Mouse (Mus musculus) urinary bladder, postnatal 25 days (tissue): ENCODE measurements around the gene Zfp850.
"Not testable (repeated sequence)": the region's sequence is repeated elsewhere in the genome, so short reads cannot be mapped to it uniquely, and the experiment has no call there.

Experiments
- DNase-seq: peaks from one replicate; pipeline ENCODE4 v3.0.0; 2022; ENCODE audit warnings: low spot score

Zfp850 gene

DNA sequence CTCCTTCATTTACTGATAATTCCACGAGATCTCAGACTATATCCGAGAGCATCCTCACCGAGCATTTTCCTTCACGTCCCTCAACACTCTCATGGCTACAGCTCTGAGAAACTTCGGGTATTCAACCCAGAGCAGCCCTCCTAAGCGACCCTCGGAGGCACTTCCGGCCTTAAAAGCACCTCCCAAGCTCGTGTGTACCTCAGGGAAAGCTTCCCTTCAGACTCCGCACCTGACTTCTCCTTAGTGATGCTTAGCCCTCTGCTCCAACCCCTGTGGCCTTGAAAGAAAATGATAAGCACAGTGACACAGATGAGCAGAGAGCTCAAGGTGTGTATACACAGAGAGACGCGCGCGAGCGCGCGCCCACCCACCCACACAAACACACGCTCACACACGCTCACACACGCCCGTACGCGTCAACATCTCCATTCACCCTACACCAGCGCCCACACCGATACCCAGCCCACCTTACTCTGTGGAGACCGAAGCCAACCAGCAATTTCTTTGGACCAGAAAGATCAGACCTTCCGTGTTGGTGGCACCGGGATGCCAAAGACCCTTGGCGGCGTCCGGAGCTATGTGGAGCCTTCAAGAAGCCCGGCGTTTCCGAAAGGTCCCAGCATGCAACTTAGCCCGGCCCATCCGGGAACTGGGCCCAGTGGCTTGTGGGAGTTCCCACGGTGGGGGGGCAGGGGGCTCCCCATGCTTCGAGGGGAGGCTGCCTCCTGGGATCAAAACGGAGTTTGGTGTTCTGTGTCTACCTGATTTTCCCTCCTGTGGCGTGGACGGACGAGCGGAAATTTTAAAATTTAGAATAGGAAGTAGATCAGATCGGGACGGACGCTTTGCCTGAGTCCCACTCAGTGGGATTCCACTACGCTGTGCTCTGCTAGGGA, at the start of gene Zfp850:
Gene Zfp850 (minus strand): TSS at position 567 of the 896 bp plus-strand sequence.
- DNase-seq, result peak; percentile 76

GRCm38 (mm10) chr7:28059972-28060371, 46.1 kb upstream of the Zfp850 start:
- no peak for DNase-seq

DNA sequence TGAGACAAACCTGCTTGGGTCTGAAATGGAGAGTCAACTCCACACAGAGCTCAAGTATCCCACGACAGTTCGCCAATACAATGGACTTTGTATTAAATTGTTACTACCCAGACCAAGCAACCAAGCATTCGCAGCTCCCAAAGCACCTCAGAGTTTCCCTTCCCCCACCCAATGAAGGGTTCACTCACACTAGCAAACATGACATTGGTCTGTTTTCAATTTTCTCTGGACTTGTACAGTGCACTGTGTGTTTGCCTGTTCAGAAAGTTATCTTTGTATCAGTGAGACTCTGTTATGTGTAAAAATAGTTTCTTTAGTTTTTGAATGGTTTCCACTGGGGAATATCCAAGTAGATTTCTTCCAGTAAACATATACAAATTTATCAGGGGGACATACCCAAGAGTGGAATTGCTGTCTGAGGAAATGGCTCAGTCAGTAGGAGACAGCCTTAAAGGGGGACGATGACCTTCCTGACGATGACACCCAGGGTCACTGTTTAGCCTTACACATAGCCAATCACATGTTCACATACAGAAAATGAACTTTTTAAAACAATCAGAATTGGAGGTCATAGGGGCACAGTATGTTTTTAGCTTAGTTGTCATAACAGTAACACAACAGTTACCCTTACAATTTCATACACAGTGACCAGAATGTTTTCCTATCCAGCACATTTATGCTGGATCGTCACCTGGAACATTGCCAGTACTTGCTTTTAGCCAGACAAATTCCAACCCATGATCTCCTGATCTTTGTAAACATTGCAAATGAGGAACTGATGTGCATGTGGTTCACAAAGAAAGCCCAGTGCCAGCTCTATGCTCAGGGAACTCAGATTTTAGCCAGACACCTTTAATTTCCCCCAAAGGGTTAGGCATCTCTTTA, 39.4 kb upstream of the Zfp850 start:
- no peak for DNase-seq

GRCm38 (mm10) chr7:28050584-28050983, 36.7 kb upstream of the Zfp850 start:
- no peak for DNase-seq

DNA sequence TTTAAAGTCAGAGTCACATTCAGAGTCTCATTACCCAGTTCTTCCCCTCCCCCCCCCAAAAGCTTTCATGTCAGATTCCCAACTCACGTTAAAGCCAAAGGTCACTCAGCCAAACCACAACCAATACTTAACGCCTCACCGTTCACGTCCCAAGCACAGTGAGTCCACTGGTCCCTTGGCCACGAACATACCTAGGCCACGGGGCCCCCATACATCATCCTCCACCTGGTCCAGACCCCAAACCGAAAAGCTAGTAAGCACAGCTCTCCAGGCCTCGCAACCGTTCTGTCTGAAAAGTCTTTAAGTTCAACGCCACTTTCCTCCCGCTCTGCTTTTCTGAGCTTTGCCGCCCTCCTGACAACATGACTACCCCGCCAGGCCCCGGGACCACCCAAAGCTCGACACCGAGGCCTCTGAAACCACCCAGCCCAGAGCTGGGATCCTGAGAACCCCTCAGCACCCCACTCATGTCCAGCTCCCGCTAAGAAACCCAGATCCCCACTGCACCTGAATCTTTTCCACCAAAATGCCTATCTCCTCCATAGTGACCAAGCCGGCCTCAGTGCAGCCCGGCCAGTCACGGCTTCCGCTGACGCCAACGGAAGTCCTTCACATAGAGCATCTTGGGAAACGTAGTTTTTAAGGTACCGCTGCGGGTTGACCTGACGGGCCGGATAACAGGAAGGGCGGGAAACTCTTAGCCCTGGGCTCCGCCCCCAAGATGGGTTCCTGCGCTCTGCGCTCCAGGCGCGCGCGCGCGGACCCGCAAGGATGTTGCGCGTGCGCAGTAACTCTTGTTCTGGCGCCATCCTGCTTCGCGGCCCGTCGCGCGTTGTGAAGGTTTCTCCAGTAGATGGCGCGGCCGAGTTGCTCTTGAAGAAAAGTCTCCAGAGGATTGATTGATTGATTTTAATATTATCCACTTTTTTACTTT, 35.8 kb upstream of the Zfp850 start, which contains the start of gene Psmc4:
Gene Psmc4 (minus strand): TSS at position 626 of the 934 bp plus-strand sequence.
- DNase-seq, result peak; percentile 97

DNA sequence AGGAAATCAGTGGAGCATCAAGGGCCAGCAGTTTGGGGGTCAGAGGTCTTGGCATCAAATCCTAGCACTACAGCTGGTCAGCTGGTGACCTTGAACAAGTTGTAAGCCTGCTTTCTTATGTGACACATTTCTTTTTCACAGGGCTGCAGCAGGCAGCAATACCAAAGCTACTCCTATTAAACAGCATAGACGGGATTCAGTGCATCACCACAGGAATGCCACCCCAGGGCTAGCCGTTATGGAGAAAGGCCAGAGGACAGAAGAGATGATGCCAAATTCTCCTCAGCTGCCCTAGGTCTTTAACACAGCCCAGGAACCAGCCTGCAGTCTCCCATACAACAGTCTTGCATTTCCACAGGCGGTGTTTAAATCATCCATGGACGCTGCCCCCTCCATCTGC, 30.6 kb upstream of the Zfp850 start:
- DNase-seq, result no peak

DNA sequence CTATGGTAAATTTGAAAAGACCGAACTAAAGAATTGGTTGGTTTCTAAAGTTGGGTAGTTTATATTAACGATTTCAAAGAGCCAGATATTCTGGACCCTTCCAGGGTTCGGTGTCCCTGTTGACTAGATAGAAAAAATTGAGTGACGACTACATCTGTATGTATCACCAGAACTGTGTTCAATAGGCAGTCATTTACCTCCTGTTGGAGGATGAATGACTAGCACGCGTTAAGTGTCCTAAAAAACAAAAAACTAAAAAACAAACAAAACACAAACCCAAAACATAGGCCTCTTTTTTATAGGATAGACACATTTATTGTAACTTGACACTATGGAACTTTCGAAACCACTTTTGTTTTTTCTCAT, 513 bp upstream of the Zfp850 start:
- no peak for DNase-seq

GRCm38 (mm10) chr7:28010271-28010670, 3.6 kb downstream of the Zfp850 start:
- DNase-seq, result no peak

DNA sequence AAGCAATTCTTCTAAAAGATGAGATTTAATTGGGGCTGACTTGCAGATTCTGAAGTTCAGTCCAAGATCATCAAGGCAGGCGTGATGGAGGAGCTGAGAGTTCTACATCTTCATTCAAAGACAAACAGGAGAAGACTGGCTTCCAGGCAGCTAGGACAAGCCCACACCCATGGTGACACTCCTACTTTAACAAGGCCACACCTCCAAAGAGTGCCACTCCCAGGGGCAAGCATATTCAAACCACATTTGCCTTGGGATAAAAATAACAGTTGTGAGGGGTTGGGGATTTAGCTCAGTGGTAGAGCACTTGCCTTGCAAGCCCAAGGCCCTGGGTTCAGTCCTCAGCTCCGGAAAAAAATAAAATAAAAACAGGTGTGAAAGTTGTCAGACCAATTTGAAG, 31.7 kb downstream of the Zfp850 start:
- no peak for DNase-seq

DNA sequence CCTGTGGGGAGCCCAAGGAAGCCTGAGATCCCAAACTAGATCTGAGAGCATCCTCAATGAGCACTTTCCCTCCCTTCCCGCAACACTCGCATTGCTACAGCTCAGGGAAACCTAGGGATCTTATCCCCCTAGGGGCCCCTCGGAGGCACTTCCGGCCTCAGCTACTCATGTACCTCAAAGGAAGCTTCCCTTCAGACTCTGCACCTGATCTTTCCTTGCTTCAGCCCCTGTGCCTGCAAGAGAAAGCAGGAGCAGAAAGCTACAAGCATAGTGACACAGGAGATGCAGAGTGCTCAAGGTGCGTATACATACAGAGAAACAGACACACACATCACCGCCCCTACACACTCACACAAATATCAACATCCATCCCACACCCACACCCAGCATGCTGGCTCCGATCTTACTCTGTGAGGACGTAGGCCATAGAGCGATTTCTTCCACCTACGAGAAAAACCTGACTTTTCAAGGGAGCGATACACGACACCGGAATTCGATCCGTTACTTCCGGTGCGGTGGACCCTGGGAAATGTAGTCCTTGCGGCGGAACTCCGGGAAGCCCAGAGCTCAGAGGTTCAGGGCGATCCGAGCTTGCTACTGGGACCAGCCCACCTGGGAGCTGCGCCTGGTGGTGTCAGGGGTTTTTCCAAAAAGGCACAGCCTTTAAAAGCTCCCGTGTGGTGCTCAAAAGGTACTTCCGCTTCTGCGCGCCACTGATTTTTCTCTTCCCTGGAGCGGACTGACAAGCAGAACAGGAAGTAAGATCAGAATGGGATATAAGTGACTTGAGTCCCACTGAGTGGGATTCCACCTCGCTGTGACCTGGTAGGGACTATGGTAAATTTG, 35.0 kb downstream of the Zfp850 start, which contains the start of gene Zfp780b:
Gene Zfp780b (minus strand): TSS at position 489 of the 846 bp plus-strand sequence.
- peak; percentile 66 for DNase-seq

- DNase-seq, result not testable (repeated sequence)
Observed at GRCm38 (mm10) chr7:27949451-27949850, 64.5 kb downstream of the Zfp850 start.

DNA sequence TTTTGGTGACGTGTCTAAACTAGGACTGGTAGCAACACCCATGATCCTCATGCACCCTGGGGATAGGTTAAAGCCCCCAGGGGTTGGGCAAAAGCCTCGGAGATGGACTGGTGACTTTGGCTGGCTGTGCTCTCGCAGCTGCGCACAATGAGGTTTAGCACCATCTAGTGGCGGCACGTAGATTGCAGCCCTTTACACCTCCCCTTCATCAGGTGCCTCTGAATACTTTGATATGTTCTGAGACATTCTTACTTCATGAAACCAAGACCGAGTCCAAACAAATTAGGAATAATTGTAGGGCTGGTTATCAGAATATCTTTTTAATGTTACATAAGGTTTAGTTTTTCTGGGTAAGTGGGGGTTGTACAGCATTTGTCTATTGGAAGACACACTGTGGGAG, 72.0 kb downstream of the Zfp850 start:
- not testable (repeated sequence) for DNase-seq
